Mouse (Mus musculus) heart, adult 8-10 months (tissue): ENCODE measurements around the gene Stac. TPM values are rescaled to one million over a fixed set of nuclear protein-coding genes. Genes with fewer than 3 reads are reported as not detected.

ENCODE experiments used
- DNase-seq: peaks from one replicate; pipeline ENCODE4 v3.0.0; 2022; ENCODE audit warnings: low spot score
- total RNA-seq, 4 experiments: library from RNA; stranded (reverse); gene quantifications; 2 replicates each; pipeline ENCODE4 v1.2.4; 2022

Stac gene
- under 1 TPM in 3 of 4 experiments, not detected in 1; 0.13 to 0.52 (median 0.22) TPM for total RNA-seq

DNA sequence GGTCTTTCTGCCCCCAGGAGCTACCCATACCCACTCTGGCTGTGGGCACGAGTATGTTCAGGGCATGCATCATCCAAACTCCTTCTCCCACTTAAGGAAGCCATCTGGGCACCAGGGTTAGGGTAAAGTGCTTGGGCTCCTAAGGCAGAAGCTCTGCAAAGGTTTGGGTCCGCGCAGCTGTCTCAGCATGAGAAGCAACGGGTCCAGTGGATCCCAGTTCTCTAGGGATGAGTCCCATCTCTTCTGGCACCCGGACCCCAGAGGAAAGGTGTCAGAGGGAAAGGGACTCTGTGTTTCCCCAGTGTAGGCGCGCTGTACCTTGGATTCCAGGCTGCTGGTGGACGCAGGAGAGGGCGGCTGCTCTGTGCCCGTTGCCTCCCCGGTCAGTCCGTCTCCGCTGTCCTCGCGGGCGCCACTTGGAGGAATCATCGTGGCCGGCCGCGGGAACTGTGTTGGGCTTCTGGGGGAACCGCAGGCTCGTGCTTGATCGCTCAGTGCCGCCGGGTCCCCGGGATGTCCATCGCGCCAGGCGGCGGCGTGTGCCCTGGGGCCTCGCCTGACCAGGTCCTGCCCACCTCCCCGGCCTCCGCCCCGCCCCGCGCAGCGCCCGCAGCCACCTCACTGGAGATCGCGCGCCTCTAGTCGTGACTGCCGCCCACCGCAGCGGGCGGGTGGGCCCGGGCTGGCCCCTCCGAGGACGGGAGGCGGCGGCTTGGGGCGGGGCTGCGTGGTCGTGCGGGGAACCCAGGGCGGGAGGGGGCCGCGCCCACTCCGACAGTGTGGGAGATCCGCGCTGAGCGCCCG is at the start of gene Stac:
Stac (minus strand) TSS at position 669 of the 804 bp plus-strand sequence.
- DNase-seq: no peak

DNA sequence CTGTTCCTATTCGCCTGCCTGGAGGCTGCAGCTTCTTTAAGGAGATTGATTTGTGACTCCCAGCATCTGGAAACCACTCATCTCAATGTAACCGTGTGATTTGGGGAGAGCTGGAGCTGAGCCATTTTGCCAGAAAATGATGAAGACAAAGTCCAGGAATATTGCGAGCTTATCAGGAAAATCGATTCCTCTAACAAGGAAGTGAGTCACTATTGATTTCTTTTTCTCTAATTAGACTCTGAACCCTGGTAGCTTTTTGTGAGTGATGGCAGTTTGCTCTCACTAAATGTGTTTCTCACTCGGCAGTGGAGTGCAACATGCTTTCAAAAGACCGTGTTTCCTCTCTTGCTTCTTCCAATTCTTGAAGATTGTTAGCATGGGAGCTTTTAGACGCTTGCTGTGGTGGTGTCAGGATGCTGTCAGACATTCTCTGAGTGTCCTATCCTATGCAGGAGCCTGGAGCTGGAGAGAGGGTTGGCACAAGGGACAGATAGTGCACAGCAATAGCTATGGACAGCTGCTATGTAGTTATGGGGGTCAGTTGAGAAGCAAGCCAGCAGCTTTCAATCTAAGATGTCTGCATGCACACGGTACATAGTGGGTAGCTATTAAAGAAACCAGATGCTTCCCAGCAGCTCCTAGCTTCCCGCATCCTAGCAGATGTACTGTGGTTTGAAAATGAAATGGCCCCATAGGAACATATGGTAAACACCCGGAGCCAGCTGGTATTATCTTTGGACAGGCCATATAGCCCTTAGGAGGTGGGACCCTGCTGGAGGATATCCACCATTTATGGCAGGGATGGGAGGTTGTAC is 49.5 kb upstream of the Stac start:
- DNase-seq: no peak

DNA sequence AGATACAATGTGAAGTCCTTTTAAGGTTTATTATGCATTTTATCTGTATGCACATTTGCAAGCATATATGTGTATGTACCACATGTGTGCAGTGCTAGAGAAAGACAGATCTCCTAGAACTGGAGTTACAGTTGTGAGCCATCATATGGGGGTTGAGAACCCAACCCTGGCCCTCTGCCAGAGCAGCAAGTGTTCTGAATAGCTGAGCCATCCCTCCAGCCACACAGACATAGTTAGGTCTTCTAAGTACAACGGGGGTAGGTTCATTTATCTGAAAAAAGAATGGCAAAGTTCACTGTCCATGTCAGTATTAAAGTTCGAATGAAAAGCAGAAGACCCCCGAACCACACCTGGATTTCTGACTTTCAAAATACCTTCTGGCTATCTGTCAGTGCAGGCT is 48.9 kb upstream of the Stac start:
- no peak for DNase-seq

DNA sequence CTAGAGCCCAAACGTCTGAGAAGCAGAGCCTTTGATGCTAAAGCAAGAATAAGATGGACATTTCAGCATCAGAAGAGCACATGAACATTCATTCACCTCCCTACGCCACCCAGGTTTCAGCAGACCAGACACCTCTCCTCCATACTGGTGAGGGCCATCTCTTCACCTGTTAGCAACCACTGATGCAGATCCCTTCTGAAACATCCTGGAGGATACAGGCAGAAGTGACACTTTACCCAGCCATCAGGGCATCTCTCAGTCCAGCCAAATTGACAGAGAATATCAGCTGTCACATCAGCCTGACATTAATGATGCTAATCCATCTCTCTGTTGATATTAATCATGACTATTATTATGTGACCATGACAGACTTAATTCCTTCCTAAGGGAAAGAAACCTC is 47.6 kb upstream of the Stac start:
- DNase-seq: no peak

DNA sequence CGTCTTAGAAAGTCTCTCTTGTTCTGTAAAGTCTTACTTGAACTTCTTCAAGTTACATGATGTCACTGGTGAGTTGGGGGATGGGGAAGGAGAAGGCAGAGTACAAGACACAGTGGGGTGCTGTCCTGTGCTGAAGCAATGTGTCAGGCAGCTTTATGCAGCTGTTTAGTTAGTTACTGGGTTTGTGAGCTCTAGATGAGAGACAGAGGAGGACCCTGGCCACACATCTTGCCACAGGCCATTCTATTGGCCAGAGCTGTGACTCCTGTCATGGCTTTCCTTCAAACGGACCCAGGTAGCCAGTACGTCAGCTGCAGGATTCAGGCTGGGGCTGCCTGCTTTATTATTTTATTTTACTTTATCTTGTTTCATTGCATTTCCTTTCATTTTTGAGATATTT is 45.8 kb upstream of the Stac start:
- no peak for DNase-seq

DNA sequence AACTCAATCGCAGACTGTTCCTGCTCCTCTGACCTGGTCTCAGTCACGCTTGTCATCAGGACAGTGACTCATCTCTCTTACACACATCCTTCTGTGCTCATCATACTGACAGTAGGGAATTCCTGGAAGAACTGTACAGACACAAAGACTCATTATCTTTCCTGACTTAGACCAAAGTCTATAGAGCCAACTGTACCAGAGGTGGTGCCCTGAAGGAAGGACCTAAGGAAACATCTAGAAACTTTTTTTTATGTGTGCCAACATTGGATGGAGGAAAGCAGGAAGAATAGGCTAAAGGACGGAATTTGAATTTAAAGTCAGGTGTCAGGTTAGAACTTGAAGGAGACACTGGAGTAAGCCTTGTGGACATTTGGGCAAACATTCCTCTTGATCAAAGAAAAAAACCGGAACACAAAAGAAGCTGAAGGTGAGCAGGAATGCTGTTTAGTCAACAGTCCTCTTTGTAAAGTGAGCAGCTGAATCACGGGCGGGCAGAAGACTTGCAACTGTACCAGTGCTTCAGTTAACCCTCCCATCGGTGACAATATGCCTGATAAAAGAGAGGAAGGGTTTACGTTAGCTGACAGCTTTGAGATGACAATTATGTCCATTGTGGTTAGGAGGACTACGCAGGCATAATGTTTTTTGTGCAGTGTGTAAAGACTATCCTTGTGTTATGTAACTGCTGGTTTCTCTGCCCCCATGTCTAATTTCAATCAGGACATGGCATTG is 42.0 kb upstream of the Stac start:
- DNase-seq: no peak

DNA sequence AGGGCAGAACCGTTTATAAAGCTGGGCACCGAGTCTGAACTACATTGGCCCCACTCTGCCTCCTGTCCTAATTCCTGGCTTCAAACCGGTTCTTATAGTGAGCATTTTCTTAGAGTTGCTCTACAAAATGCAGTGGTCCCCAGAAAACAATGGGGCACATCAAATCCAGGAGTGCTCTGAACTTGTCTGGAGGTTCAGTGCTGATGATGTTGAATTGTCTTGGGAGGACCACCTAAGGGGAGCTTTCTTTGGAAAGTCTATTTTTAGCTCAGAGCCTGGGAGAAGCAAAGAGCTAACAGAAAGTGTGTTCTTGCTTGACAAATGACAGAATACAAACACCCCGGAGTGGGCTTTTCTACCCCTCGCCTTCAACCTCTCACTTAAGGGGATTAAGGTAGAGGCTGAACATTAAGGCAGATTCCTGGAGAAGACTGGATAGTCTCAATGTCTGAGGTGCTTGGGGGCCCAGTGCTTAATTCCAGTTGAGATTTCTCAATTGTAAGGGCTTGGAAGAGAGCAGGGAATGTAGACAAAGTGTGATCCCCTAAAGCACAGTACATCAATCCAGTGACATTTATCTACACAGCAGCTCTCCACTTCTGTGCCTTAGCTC is 34.9 kb upstream of the Stac start:
- DNase-seq: no peak

DNA sequence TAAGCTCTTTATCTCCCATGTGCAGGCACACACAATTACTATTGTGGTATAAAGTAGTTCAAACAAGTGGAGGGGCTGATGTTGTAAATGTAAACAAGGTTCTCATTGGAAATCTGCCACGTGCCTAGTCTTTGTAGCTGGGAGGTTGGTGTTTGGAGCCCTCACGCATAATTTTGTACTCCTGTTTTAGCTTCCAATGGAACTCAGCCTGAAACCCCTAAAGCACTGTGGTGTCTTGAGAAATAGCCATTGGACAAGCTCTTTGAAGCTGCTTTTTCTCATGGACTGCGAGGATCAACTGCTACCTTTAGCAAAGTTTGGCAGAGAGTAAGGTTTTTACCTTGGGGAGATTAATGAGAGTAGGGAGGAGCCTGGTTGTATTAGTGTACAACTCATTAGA is 24.3 kb upstream of the Stac start:
- no peak for DNase-seq

DNA sequence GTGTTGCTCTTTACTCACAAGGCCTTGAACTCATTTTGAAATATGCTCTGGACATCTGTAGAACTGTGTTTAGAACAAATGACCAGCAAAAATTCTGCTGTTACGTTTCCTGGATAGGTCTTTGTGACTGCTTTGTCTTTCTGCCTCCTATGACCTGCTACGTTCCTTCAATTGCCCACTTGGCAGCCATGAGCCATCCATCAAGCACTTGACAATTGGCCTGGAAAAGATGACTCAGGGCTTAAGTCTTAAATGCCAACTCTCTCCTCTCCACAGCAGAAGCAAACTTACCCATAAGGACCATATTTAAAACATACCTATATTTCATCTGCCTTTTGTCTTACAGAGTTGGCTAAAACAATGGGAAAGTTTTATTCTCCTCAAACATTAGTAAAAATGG is 10.0 kb upstream of the Stac start:
- DNase-seq: peak; percentile 25

DNA sequence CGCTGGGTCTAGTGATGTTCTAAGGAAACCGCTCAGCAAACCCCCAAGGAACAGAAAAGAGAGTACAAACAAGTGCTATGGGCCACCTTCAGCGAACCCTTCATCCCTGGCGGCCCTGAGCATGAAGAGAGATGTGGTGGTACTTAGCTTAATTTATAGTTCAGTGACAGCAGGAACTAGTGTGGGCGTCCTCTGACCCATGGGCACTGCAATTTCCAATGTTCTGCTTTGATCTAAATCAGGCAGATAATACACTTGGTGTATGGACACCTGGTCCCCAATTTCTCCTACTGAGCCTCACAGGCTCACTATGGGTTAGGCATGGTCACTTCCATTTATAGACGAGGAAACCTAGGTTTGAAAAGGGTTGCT is 322 bp upstream of the Stac start:
- no peak for DNase-seq

DNA sequence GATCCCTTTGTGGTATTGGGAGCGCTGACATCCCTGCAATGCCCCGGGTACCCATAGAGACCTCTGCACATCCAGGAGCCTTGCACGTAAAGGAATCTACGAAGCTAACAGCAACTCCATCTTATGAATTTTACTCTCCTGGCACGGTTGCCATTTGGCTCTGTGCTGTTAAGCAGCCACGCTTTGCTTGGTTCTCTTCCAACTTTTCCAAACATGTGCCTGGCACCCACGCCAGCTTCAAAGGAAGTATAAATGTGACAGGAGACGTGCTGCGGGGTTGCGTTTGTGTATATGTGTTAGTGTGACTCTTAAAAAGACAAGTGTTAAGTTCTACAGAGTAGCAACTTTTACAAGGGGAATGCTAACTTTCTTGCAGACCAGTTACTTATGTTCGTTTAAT is 1.0 kb downstream of the Stac start:
- DNase-seq: no peak

DNA sequence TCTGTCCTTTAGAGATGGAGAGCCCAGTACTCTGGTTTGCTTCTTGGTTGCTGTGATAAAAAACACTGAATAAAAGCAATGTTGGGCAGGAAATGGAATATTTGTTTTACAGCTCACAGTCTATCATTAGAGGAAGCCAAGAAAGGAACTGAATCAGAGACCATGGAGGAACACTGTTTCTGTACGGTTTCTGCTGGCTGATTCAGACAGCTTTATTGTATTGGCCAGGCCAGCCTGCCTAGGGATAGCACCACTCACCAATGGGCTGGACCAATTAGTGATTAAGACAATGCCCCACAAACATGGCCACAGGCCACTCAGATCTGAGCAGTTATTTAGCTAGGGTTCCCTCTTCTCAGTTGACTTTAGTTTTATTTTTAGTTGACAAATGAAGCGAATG is 6.0 kb downstream of the Stac start:
- DNase-seq: no peak

DNA sequence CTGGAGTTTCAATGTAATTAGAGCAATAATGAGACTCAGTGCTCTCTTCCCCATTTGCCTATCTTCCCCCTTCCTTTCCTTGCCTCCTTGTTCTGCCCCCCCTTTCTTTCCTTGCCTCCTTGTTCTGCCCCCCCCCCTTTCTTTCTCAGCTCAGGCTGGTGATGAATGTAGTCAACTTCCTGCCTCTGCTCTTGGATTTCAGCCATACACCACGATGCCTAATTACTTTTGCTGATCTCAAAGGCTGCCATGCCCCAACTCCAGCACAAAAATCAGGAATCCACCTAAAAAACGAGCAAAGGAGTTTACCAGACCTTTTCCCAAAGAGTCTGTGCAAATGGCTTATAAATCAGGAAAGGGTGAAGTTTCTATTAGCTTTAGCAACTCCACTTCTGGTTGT is 10.6 kb downstream of the Stac start:
- no peak for DNase-seq

DNA sequence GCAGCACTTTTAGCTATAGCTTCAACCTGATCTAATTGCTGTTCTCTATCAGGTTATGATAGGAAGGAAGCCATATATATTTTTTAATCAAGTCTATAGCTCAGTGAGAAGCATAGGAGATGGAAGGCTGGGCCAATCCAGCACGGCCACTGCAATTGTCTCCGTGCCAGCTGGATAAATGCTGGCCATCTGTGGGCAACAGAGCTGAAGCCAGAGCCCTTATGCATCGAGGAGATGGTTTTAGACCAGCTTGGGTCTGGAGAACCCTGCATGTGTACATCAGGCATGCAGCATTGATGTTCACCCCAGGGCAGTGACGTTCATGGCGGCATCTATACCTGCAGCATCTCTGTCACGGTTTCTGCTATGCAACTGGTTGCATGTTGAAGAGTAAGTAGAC is 20.3 kb downstream of the Stac start:
- DNase-seq: no peak

DNA sequence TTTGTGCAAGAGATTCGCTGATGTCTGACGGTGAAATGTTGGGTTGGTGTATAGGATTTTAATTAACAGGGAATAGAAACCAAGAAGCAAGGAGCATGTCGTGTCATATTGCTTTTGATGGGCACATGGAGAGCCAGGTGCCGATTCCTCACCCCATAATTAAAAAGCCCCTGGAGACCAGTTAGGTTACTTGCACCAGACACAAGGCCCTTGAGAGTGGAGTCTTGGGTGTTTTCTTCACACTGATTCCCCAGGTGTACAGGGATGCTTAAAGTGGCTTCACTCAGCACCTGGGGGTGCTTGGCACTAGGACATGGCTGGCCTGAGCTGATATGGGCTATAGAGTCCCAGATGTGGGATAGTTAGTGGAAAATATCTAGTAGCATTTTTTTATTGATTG is 35.1 kb downstream of the Stac start:
- DNase-seq: no peak

DNA sequence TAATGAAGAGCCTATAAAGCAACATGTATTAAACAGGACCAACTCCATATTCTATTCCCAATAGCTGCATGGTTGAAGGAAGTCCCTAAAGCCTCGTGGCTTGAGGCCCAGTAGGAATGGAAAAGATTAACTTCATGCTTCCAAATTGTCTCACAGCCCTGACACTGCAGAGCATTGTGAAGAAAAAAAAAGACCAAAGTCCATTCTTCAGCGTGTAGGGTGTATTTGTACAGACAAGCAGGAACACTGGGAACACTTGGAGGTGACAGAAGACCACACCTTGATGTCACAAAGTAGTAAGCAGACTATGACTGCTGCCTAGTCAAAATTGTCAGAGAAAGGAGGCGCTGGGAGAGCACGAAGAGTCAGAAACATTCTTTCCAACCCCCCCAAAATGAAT is 45.9 kb downstream of the Stac start:
- no peak for DNase-seq

DNA sequence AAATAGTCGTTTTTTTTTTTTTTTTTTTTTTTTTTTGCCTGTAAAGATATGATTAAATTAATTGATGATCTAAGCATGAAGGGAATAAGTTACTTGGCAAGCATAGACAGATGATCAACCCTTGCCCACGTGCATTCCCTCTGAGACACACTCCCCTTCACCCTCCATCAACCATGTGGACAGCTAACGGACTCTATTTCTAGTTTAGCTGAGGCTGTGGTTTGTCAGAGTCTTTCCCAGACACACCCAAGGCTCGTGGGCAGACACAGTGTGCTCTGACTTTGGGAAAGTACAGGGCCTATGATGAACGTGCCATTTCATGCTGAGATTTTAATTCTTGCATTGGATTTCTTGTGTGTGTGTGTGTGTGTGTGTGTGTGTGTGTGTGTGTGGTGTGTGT is 46.8 kb downstream of the Stac start:
- no peak for DNase-seq

DNA sequence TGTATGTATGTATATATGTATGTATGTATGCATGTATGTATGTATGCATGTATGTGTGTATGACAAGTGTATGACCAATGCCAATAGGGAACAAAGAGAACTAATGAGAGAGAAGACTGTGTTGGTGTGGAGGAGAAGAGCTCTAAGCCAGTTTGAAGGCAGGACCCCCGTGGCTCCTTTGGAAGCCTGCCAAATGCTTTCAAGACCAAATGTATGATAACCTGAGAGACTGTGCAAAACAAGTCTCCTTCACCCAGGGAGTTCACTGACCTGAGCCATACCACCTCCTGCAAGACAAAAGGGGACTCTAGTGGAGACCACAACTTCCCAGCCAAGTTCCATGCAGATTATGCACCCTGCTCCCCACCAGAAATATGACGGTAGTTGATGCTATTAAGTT is 52.5 kb downstream of the Stac start:
- no peak for DNase-seq

DNA sequence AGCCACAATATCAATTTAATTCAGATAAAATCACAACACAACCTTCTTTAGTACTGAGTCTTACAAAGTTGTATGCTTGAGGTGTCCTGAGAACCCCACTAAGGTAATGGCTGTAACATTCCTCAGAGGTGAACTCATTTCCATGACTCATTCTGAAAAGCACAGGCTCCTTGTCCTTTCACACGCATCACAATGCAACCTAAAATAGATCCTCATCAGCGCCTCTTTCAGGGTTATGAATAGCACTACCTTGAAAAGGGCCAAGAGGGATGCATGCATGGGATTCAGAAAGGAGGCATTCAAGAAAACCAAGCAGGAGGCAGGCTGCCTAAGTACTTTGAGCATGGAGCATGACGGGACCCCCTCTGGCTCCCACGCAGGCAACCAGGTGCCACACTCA is 57.3 kb downstream of the Stac start:
- no peak for DNase-seq

DNA sequence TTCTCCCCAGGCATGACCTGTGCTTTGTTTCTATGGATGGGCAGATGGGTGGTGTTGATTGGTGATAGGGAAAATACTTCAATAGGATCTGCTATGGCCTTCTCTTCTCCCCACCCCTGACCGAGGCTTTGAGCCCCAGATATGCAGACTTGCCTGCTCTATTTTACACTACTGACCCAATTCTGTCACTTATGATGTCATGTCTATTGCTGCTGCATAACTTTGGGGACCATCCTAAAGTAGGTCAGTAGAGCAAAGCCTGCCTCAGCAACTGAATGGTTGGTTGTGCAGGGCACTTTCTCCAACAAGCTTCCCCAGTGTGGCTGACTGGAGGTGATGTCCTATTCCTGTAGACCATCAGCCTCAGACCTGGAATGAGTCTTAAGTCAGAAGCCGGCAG is 69.0 kb downstream of the Stac start:
- no peak for DNase-seq

DNA sequence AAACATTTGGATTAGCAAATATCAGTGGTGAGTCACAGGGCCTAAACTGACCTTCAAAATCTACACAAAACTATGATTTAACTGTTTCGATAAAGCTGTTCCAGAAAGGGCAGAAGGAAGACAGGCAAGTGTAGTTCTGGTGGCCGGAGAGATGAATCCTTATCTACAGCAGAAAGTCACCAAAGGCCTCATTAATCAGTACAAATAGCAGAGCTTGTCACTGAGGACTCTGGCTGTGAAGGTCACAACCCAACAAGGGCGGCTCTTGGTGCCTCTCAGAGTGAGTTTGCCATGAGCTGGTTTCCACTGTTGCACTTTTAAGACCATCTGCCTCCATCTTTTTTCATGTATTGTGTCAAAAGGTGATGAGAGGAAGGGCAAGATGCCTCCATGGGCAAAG is 78.8 kb downstream of the Stac start:
- DNase-seq: no peak

DNA sequence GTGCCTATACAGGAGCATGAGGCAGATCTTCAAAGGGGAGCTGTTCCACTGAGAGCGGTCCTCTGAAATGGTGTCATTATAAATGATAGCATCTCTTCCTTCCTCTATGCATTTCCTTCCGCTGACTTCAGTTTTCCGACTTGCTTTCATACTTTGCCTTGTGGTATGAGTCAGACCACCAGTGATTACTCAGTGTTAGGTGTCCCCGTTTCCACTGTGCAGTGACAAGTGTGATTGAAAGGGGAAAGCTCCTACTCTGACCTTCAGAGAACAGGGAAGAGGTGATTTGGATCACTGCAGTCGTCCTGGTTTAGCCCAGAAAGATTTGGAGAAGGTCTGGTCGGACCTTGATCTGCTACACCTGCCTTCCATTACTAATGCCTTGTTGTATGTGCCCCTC is 81.4 kb downstream of the Stac start:
- DNase-seq: no peak
